Mouse (Mus musculus) liver, embryonic 16.5 days (tissue): ENCODE results near the gene Gon4l. TPM values are rescaled to one million over a fixed set of nuclear protein-coding genes. Genes with fewer than 3 reads are reported as not detected.
"Not testable (repeated sequence)": the region's sequence is repeated elsewhere in the genome, so short reads cannot be mapped to it uniquely, and the experiment has no call there.

Experiments used
- ATAC-seq: fragments of 200-750 bp; cut with Nextera tagmentation; 2 replicates; pipeline ENCODE4 v1.8.0; 2017; ENCODE audit warnings: low read depth, mild to moderate bottlenecking, moderate number of reproducible peaks, moderate library complexity
- H3K27ac ChIP-seq: fragments of 300-500 bp; sonication (generic); 2 replicates; pipeline ENCODE4 v1.5.1; 2014; ENCODE audit warnings: mild to moderate bottlenecking, low read length
- H3K27me3 ChIP-seq: fragments of 300-500 bp; sonication (generic); 2 replicates; pipeline ENCODE4 v1.6.1; 2014; ENCODE audit warnings: low read depth, low read length, mixed read lengths; ENCODE audit not compliant: control insufficient read depth, insufficient read depth
- H3K36me3 ChIP-seq: fragments of 300-500 bp; sonication (generic); 2 replicates; pipeline ENCODE4 v1.6.1; 2014; ENCODE audit warnings: mild to moderate bottlenecking; ENCODE audit not compliant: control insufficient read depth, insufficient read depth
- H3K4me1 ChIP-seq: fragments of 300-500 bp; sonication (generic); 2 replicates; pipeline ENCODE4 v1.6.1; 2014; ENCODE audit warnings: low read depth, low read length, mixed read lengths; ENCODE audit not compliant: control insufficient read depth
- H3K4me2 ChIP-seq: fragments of 300-500 bp; sonication (generic); 2 replicates; pipeline ENCODE4 v1.6.1; 2014; ENCODE audit warnings: low read depth, low read length, mixed read lengths
- H3K4me3 ChIP-seq: fragments of 300-500 bp; sonication (generic); 2 replicates; pipeline ENCODE4 v1.5.1; 2014; ENCODE audit warnings: low read depth, mild to moderate bottlenecking, low read length
- H3K9ac ChIP-seq: fragments of 300-500 bp; sonication (generic); 2 replicates; pipeline ENCODE4 v1.6.1; 2014; ENCODE audit warnings: low read depth, low read length
- H3K9me3 ChIP-seq: fragments of 300-500 bp; sonication (generic); replicated peaks from 2 replicates; pipeline ENCODE4 v1.6.1; 2016; ENCODE audit warnings: low read length; ENCODE audit not compliant: control insufficient read depth
- WGBS: fragments of 180-500 bp; shearing (Covaris S2); extraction: QIAGEN DNeasy Blood & Tissue Kit; methylation state at CpG from one replicate; pipeline ENCODE4 v1.1.7; 2014; ENCODE audit not compliant: insufficient replicate concordance; 5-methylcytosine and 5-hydroxymethylcytosine counted together
- polyA plus RNA-seq: library from polyadenylated mRNA; unstranded; fragments of >200 nt; fragmentation: Nextera tagmentation; extraction: Ambion mirVana; gene quantifications from 2 replicates; pipeline ENCODE4 v1.2.1, GENCODE M21; 2015

Gene Gon4l
- 2.8 and 3.3 TPM in 2 replicates for polyA plus RNA-seq

- peak; percentile 86 for ATAC-seq
- not testable (repeated sequence) for H3K36me3 ChIP-seq, H3K27ac ChIP-seq, H3K4me1 ChIP-seq, H3K9me3 ChIP-seq, H3K27me3 ChIP-seq
- peak within 1 kb of the TSS; percentile 53 for H3K4me3 ChIP-seq
- peak within 1 kb of the TSS; percentile 48; the same call in 1 of the 2 replicates for H3K9ac ChIP-seq
- WGBS: 4% methylated on average over 23 of the region's 39 CpGs
- peak within 1 kb of the TSS; percentile 54 for H3K4me2 ChIP-seq
Observed at GRCm38 (mm10) chr3:88834951-88835491, at the start of gene Gon4l. Gon4l (plus strand) TSS chr3:88835231.

DNA sequence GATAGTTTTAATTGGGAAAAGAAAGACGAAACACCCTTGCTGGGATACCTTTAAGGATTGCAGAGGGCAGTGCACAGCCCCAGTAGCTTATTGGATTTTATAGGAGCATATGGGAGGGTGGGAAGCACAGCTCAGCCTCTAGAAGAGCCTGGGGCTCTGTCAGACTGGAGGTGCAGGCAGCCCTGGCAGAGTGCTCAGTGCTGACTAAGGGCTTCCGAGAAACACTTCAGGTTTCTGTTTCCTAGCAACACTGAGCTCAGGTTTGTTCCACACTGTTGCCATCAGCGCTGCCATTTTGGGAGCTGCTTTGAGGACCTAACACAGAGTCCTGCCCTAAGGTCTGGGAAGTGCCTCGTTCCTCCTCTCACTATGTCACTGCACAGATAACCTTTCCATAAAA lies 48.7 kb upstream of the Gon4l start:
- H3K27ac ChIP-seq, H3K36me3 ChIP-seq, ATAC-seq, H3K9me3 ChIP-seq, H3K4me1 ChIP-seq, H3K4me2 ChIP-seq, H3K9ac ChIP-seq, H3K4me3 ChIP-seq, H3K27me3 ChIP-seq: not testable (repeated sequence)
- 88% methylated on average over 1 of the region's 4 CpGs for WGBS

- H3K4me2 ChIP-seq, H3K4me3 ChIP-seq, H3K9me3 ChIP-seq, H3K27me3 ChIP-seq, H3K4me1 ChIP-seq, H3K9ac ChIP-seq, ATAC-seq, H3K27ac ChIP-seq, H3K36me3 ChIP-seq: not testable (repeated sequence)
- WGBS: no CpG with 5 or more reads among the region's 8 CpGs
Observed at GRCm38 (mm10) chr3:88786805-88787204, 48.2 kb upstream of the Gon4l start.

DNA sequence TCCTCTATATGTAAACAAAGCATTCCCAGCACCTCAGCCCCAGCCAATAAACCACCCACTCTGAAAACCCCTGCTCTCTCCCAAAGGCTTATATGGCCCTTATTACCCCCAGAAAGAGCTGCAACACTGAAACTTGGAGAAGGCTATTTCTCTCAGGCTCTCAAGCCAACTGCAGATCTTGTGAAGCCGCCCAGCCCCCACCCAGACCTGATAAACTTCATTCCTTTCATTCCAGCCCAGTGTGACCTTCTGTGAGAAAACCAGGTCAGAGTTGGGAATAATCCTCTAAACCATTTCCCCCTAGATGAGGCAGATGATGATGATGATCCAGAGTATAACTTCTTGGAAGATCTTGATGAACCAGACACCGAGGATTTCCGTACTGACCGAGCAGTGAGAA lies 47.0 kb upstream of the Gon4l start:
- not testable (repeated sequence) for H3K9me3 ChIP-seq, H3K36me3 ChIP-seq, H3K4me1 ChIP-seq, ATAC-seq, H3K27me3 ChIP-seq, H3K9ac ChIP-seq, H3K4me2 ChIP-seq, H3K4me3 ChIP-seq, H3K27ac ChIP-seq
- WGBS: no CpG with 5 or more reads among the region's 4 CpGs

- H3K27me3 ChIP-seq, H3K36me3 ChIP-seq, H3K4me2 ChIP-seq, H3K27ac ChIP-seq, H3K4me1 ChIP-seq, H3K9ac ChIP-seq, ATAC-seq, H3K4me3 ChIP-seq, H3K9me3 ChIP-seq: not testable (repeated sequence)
- 76% methylated on average over 6 of the region's 6 CpGs for WGBS
Observed at GRCm38 (mm10) chr3:88797507-88797906, 37.5 kb upstream of the Gon4l start.

DNA sequence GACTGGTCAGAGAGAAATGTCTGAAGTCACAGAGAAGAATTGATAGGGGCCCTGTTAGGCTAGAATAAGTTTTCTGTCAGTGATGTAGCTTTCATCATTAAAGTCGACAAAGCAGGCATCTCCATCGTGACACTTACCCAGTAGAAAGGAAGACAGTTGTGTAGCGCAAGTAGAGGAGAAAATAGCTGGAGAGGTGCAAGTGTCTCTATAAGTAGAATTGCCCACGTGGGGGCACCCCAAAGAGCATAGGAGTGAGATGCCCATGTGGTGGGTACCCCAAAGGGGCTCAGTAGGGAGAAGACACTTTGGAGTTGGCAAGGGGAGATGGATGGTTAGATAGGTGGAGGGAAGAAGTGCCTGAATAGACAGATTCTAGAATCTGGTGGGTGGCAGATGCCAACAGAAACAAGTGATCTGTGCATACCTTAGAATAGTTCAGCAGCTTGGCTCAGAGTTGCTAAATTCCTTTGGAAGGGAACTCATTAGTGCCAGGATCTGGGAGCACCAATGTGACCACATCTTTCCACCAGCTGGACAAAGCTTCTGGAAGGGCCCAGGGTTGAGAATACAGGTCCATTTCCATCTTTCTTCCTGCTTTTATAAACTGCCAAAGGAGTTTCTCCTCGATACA lies 31.0 kb upstream of the Gon4l start:
- WGBS: 82% methylated on average over 5 of the region's 5 CpGs
- no peak overlapping the region for H3K4me3 ChIP-seq
- no peaks in the 10 kb centered on the region for H3K27me3 ChIP-seq
- no peaks in the 10 kb centered on the region for H3K36me3 ChIP-seq
- no peak overlapping the region for H3K9ac ChIP-seq
- no peak overlapping the region for H3K4me2 ChIP-seq
- no peak overlapping the region for H3K27ac ChIP-seq
- H3K9me3 ChIP-seq: no peaks in the 10 kb centered on the region
- no peaks in the 10 kb centered on the region for H3K4me1 ChIP-seq
- ATAC-seq: no peak

DNA sequence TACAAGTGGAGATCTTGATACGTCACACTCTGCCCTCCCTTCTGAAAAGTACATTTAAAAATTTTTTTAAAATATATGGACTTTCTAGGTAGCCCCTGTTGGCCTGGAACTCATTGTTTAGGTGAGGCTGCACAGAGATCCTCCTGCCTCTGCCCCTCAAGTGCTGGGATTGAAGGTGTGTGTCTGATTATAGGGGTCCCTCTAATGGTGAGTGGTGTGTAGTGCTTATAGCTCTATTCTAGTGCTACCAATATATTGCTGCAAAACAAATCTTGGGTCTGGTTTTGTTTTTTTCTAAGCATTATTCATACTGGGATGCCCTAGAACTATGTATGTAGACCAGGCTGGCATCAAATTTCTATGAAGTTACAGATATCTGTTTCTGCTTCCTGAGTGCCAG lies 9.3 kb upstream of the Gon4l start:
- Histone ChIP-seq H3K4me2 (no peak overlapping the region), H3K9ac (no peak overlapping the region), H3K4me1 (no peaks in the 10 kb centered on the region), H3K27ac (no peak overlapping the region), H3K36me3 (no peaks in the 10 kb centered on the region; the same call in 1 of the 2 replicates), H3K4me3 (no peak overlapping the region), H3K9me3 (no peaks in the 10 kb centered on the region), H3K27me3 (no peaks in the 10 kb centered on the region)
- 67% methylated on average over 1 of the region's 1 CpGs for WGBS
- no peak for ATAC-seq

DNA sequence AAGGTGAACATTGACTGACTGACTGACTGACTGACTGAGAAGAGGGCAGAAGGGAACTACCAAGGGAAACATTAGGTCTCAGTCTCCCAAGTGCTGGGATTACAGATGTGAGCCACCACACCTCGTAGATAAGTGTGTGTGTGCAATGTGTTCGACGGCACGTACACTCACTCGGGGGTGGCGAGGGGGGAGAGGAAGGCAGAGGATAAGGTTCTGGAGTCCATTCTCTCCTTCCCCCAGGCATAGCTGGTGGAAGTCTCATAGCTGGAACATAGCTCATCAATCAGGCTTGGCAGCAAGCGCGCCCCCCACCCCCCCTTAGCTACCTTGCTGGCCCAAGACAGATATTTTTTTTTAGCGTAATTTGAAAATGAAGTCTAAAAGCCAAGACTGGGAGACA lies 7.8 kb upstream of the Gon4l start:
- H3K4me2 ChIP-seq: no peak overlapping the region
- no peaks in the 10 kb centered on the region for H3K4me1 ChIP-seq
- no peak for ATAC-seq
- no peak overlapping the region for H3K9ac ChIP-seq
- 87% methylated on average over 9 of the region's 9 CpGs for WGBS
- no peaks in the 10 kb centered on the region for H3K36me3 ChIP-seq
- H3K9me3 ChIP-seq: no peaks in the 10 kb centered on the region
- H3K27me3 ChIP-seq: no peaks in the 10 kb centered on the region
- H3K27ac ChIP-seq: no peak overlapping the region
- no peak overlapping the region for H3K4me3 ChIP-seq

DNA sequence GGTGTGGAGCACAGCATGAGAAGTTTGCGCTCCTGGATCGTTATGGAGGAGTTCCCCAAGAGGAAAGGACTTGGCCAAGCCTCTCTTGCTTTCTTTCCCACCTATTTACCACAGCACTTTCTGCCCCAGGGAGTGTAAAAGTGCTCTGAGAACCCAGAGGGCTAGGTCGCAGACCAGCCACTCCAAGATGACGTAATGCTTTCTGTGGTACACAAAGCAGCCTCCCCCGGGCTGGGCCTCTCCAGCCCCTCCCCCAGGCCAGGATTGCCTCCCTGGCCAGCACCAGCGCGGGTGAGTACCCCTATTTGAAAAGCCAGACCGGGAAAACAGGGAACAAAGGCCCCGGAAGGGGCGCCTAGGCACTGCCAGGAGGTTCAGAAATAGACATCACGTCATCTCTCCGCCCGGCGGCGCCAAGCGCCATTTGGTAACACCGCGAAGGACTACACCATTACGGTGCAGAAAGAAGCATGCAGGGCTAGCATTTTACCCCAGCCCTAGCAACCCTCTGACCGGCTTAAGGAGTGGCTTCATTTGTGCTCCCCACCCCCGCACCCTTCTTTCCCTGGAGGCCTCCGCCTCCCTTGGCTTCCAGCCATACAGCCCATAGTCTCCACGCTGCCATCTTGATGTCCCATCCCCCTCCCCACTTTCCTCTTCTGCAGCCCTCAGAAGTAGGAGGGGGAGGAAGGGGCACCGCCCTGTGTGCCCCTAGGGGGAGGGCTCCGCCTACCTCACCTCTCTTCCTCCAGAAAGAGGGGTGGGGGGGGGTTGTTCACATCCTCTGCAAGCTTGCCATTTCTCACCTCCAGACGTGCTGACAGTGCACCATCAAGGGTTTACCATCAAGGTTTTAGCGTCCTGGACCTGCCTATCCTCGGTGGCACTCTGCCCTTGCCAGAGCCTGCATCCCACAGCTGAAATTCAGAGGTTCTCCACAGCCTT lies 3.6 kb upstream of the Gon4l start:
- ATAC-seq: peak; percentile 36
- WGBS: 16% methylated on average over 17 of the region's 28 CpGs
- not testable (repeated sequence) for H3K9ac ChIP-seq, H3K9me3 ChIP-seq, H3K4me1 ChIP-seq, H3K27ac ChIP-seq, H3K36me3 ChIP-seq, H3K27me3 ChIP-seq, H3K4me3 ChIP-seq
- 0 out of 2 replicates have a peak overlapping the region, but pooled peaks have one; percentile 10 for H3K4me2 ChIP-seq
